In the genomic region with DNA sequence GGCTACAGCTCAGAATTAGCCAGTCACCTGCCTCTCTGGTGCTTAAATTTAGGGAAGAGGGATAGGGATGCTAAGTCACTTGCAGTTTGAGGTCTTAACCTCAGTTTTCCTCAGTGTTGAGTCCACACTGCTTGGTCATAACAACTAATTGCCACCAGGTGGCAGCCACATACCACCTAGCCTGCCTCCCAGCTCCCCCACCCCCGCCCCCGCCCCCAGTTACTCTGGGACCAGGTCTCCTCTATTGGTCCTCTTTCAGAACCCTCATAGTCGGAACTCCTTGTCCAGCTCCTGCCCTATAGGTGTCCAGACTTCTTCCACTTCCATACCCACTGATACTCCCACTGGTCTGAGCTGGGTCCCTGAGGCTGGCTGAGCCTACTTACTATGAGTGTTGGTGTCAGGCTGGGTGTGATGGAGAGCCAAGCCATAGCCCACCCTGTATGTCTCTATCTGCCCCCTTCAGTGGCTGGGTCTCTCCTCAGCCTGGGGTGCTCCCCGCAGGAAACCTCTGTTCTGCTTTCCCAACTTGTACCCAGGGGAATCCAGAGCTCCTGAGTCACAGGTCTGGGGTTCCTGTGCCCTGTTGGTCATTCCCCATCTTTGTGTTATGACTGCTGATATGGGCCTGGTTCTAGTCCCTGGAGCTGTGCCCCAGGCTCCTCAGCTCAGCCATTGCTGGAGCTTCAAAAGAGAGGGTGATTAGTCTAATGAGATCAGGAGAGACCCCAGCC, we compare ENCODE assay signal across 8 mouse cellular contexts. TPM values are rescaled to one million over a fixed set of nuclear protein-coding genes. Genes with fewer than 3 reads are reported as not detected.
A peak's percentile ranks its signal among the peaks of the same experiment; 100 is the strongest.
DNase-seq lines count a peak whose midpoint lies in the region; ATAC-seq and TF ChIP-seq lines count a peak whose summit lies in the region.

No protein-coding gene starts in this region.

- intact Hi-C loops in heart, postnatal 10 days (cut with DNase I), result loop anchor here (1.0 to 10.0 kb wide), 4 partner anchors 17 to 197 kb away; a partner anchor contains a TSS

- TF ChIP-seq EP300 in heart, postnatal 0 days (IDR thresholded peaks at IDR 0.05; ENCODE audit: low read depth), result no peak

- no peaks in the 10 kb centered on the region for H3K4me1 ChIP-seq in heart, postnatal 0 days (ENCODE audit: control insufficient read depth, insufficient read depth)
- H3K4me1 ChIP-seq in midbrain, embryonic 10.5 days, result peaks cover 88% of the 10 kb centered on the region

- peaks cover 2% of the 10 kb centered on the region for H3K79me2 ChIP-seq in C2C12 (ENCODE audit: control insufficient read depth, insufficient read depth)

- peak; percentile 51 for DNase-seq in heart, postnatal 0 days (ENCODE audit: low spot score)
- no peak for DNase-seq in heart, adult 8-10 months (ENCODE audit: low spot score)
- DNase-seq in cerebellum, adult 8-10 months, result peak; percentile 43
- DNase-seq in heart, postnatal 10 days, result peak; percentile 40 to 65
- peak; percentile 64 for DNase-seq in midbrain, embryonic 10.5 days (ENCODE audit: low spot score)
- no peak for DNase-seq in frontal cortex, postnatal 14 days (ENCODE audit: low spot score in 2 of 2)
- no peak for DNase-seq in thymus, postnatal 14 days

- no peaks in the 10 kb centered on the region for H3K9me3 ChIP-seq in heart, postnatal 0 days (replicated peaks; ENCODE audit: control insufficient read depth, low read length)
- H3K9me3 ChIP-seq in midbrain, embryonic 10.5 days (replicated peaks), result no peaks in the 10 kb centered on the region

- H3ac ChIP-seq in C2C12 (ENCODE audit: control insufficient read depth, insufficient read length, low read depth), result peak overlapping the region; percentile 31

- peaks cover 17% of the 10 kb centered on the region for H3K36me3 ChIP-seq in heart, postnatal 0 days (replicated peaks; ENCODE audit: control insufficient read depth, insufficient read depth, low read length)
- H3K36me3 ChIP-seq in C2C12 (ENCODE audit: control insufficient read depth, insufficient read depth), result peaks cover 17% of the 10 kb centered on the region
- peaks cover 24% of the 10 kb centered on the region for H3K36me3 ChIP-seq in midbrain, embryonic 10.5 days

- ATAC-seq in heart, postnatal 0 days (ENCODE audit: insufficient read depth, low read depth), result no peak

- 0 out of 2 replicates have a peak, but pooled peaks cover 7% of the 10 kb centered on the region for H3K27me3 ChIP-seq in heart, postnatal 0 days (ENCODE audit: control insufficient read depth, insufficient read depth, low read length)
- no peaks in the 10 kb centered on the region for H3K27me3 ChIP-seq in C2C12 (ENCODE audit: control insufficient read depth, insufficient read depth, insufficient read length)
- H3K27me3 ChIP-seq in midbrain, embryonic 10.5 days (ENCODE audit: low read depth, poor library complexity, severe bottlenecking), result peaks cover 23% of the 10 kb centered on the region

- H3K9ac ChIP-seq in heart, postnatal 0 days (replicated peaks; ENCODE audit: low read depth, low read length), result no peak overlapping the region

- no peak overlapping the region for H3K4me3 ChIP-seq in heart, postnatal 0 days (ENCODE audit: low read depth, low read length)
- no peak overlapping the region for H3K4me3 ChIP-seq in C2C12 (ENCODE audit: insufficient read depth, poor library complexity, severe bottlenecking)
- H3K4me3 ChIP-seq in midbrain, embryonic 10.5 days, result peak overlapping the region; percentile 32; the same call in 1 of the 2 replicates

- no peaks in the 10 kb centered on the region for H3K79me3 ChIP-seq in C2C12 (ENCODE audit: low read depth)

- H3K4me2 ChIP-seq in heart, postnatal 0 days (ENCODE audit: low read depth, low read length), result no peak overlapping the region

- TF ChIP-seq CTCF in heart, postnatal 0 days (IDR thresholded peaks at IDR 0.05; ENCODE audit: low read depth), result peak; percentile 62
- peak; percentile 20 for TF ChIP-seq CTCF in C2C12 (IDR thresholded peaks at IDR 0.05; ENCODE audit: control insufficient read depth, insufficient read depth, insufficient read length)

- no peak overlapping the region for H3K27ac ChIP-seq in heart, postnatal 0 days (ENCODE audit: low read depth)
- H3K27ac ChIP-seq in midbrain, embryonic 10.5 days (replicated peaks), result peak overlapping the region; percentile 99

- WGBS in heart, postnatal 0 days, result 35% methylated on average over 4 of the region's 4 CpGs
- 18% methylated on average over 4 of the region's 4 CpGs for WGBS in midbrain, embryonic 10.5 days

TF ChIP-seq in C2C12, 6 proteins besides CTCF, POLR2A, EP300 and RAD21:
- TF ChIP-seq MAX (IDR thresholded peaks at IDR 0.05) (no peak), FOSL1 (IDR thresholded peaks at IDR 0.05; ENCODE audit: insufficient read depth, low read length, poor library complexity, severe bottlenecking) (no peak), MYOG (IDR thresholded peaks at IDR 0.05; ENCODE audit: control insufficient read depth, extremely low read depth, insufficient read length) (no peak), MYOD1 (IDR thresholded peaks at IDR 0.05; ENCODE audit: control insufficient read depth, insufficient read length, low read depth) (no peak), CEBPB (IDR thresholded peaks at IDR 0.05; ENCODE audit: low read depth) (no peak), USF1 (IDR thresholded peaks at IDR 0.05; ENCODE audit: low read depth) (no peak)

RNA-seq across cellular contexts. Expression of a gene that starts 3.0 kb away (rescaled TPM):
- total RNA-seq in heart, postnatal 0 days (2014; rRNA removed; ENCODE audit: low replicate concordance), result 0.66 and 8.9 TPM in 2 replicates
- polyA plus RNA-seq in heart, postnatal 0 days (2015; fragmentation: Nextera tagmentation; extraction: Ambion mirVana), result 4.6 and 5.7 TPM in 2 replicates
- total RNA-seq in heart, adult 8-10 months (2022), result 1 to 10 TPM; 4.9 to 7.7 (median 5.9) TPM
- polyA plus RNA-seq in C2C12 (2012; fragmentation: generic; extraction: Trizol), result 33.4 TPM
- 1 to 10 TPM; 3.1 to 3.4 TPM for total RNA-seq in heart, postnatal 10 days (2021)
- polyA plus RNA-seq in midbrain, embryonic 10.5 days (2016; fragmentation: Nextera tagmentation; extraction: Ambion mirVana), result 10.6 and 11.2 TPM in 2 replicates

RNA-seq across cellular contexts. Expression of a gene that starts 3.6 kb away (rescaled TPM):
- 2.4 and 3.0 TPM in 2 replicates for total RNA-seq in heart, postnatal 0 days (2014; rRNA removed; ENCODE audit: low replicate concordance)
- 3.3 and 3.7 TPM in 2 replicates for polyA plus RNA-seq in heart, postnatal 0 days (2015; fragmentation: Nextera tagmentation; extraction: Ambion mirVana)
- total RNA-seq in heart, adult 8-10 months (2022), result 1 to 10 TPM in 3 of 4 experiments, under 1 TPM in 1; 0.78 to 1.2 (median 1.1) TPM
- 3.2 TPM for polyA plus RNA-seq in C2C12 (2012; fragmentation: generic; extraction: Trizol)
- 1 to 10 TPM; 1.4 to 1.7 TPM for total RNA-seq in heart, postnatal 10 days (2021)
- 56.6 and 64.5 TPM in 2 replicates for polyA plus RNA-seq in midbrain, embryonic 10.5 days (2016; fragmentation: Nextera tagmentation; extraction: Ambion mirVana)

RNA-seq across cellular contexts. Expression of a gene that starts 9.9 kb away (rescaled TPM):
- total RNA-seq in heart, postnatal 0 days (2014; rRNA removed; ENCODE audit: low replicate concordance), result 121 and 163 TPM in 2 replicates
- 208 and 330 TPM in 2 replicates for polyA plus RNA-seq in heart, postnatal 0 days (2015; fragmentation: Nextera tagmentation; extraction: Ambion mirVana)
- total RNA-seq in heart, adult 8-10 months (2022), result 10 to 100 TPM; 34.7 to 69.7 (median 51.6) TPM
- 30.9 TPM for polyA plus RNA-seq in C2C12 (2012; fragmentation: generic; extraction: Trizol)
- 100 to 1,000 TPM; 113 to 134 TPM for total RNA-seq in heart, postnatal 10 days (2021)
- polyA plus RNA-seq in midbrain, embryonic 10.5 days (2016; fragmentation: Nextera tagmentation; extraction: Ambion mirVana), result 91.8 and 135 TPM in 2 replicates

RNA-seq across cellular contexts. Expression of a gene that starts 27.6 kb away (rescaled TPM):
- 100 and 122 TPM in 2 replicates for total RNA-seq in heart, postnatal 0 days (2014; rRNA removed; ENCODE audit: low replicate concordance)
- 12.4 and 15.8 TPM in 2 replicates for polyA plus RNA-seq in heart, postnatal 0 days (2015; fragmentation: Nextera tagmentation; extraction: Ambion mirVana)
- total RNA-seq in heart, adult 8-10 months (2022), result 100 to 1,000 TPM in 1 of 4 experiments, 10 to 100 TPM in 3; 83.9 to 111 (median 91.0) TPM
- polyA plus RNA-seq in C2C12 (2012; fragmentation: generic; extraction: Trizol), result 77.5 TPM
- total RNA-seq in heart, postnatal 10 days (2021), result 100 to 1,000 TPM; 132 to 190 TPM
- polyA plus RNA-seq in midbrain, embryonic 10.5 days (2016; fragmentation: Nextera tagmentation; extraction: Ambion mirVana), result 17.8 and 19.7 TPM in 2 replicates

RNA-seq across cellular contexts. Expression of a gene that starts 35.1 kb away (rescaled TPM):
- 2.8 and 5.9 TPM in 2 replicates for total RNA-seq in heart, postnatal 0 days (2014; rRNA removed; ENCODE audit: low replicate concordance)
- polyA plus RNA-seq in heart, postnatal 0 days (2015; fragmentation: Nextera tagmentation; extraction: Ambion mirVana), result 1.0 and 1.1 TPM in 2 replicates
- 1 to 10 TPM; 3.8 to 6.1 (median 4.6) TPM for total RNA-seq in heart, adult 8-10 months (2022)
- polyA plus RNA-seq in C2C12 (2012; fragmentation: generic; extraction: Trizol), result 12.1 TPM
- 1 to 10 TPM; 3.2 to 4.1 TPM for total RNA-seq in heart, postnatal 10 days (2021)
- 7.8 and 9.3 TPM in 2 replicates for polyA plus RNA-seq in midbrain, embryonic 10.5 days (2016; fragmentation: Nextera tagmentation; extraction: Ambion mirVana)

Comparison
In these comparisons a context has a peak if more than half of its experiments do, and no peak if none do; other contexts are left out.
1. DNase-seq: peak in heart, postnatal 0 days (single experiment), cerebellum, adult 8-10 months (single experiment), heart, postnatal 10 days (2 of 2) and midbrain, embryonic 10.5 days (single experiment); none in heart, adult 8-10 months (single experiment), frontal cortex, postnatal 14 days (0 of 2) and thymus, postnatal 14 days (single experiment).